Comparison of ENCODE assay signal across 17 mouse cellular contexts in genomic region chrX:109132463-109132862, GRCm38 (mm10).
"Had no signal": no experiment of that assay in that cellular context is flagged by ENCODE, and none has a peak within 500 bp of the region (broad histone marks: within the 10 kb centered on the region; RNA-seq: fewer than 3 reads in every experiment).

No protein-coding gene starts in this region.

- H3K9me3 ChIP-seq: liver, embryonic 13.5 days; liver, embryonic 15.5 days; megakaryocyte, embryonic 14.5 days; midbrain, embryonic 15.5 days; neural tube, embryonic 12.5 days had no signal

- H3K27ac ChIP-seq: liver, embryonic 13.5 days; liver, embryonic 15.5 days; macrophage; midbrain, embryonic 15.5 days; neural tube, embryonic 12.5 days had no signal

- DNase-seq: liver; liver, embryonic 13.5 days; liver, postnatal 0 days; lung, postnatal 10 days; right cerebral cortex, postnatal 25 days; right cerebral cortex, postnatal 4 days; spleen, adult 18-20 months; thymus, adult 18-20 months; thymus, postnatal 14 days; thymus, postnatal 36 days had no signal

- ATAC-seq: liver, postnatal 0 days; midbrain, embryonic 15.5 days had no signal

- H3K27me3 ChIP-seq: liver, embryonic 13.5 days; liver, embryonic 15.5 days; megakaryocyte, embryonic 14.5 days; midbrain, embryonic 15.5 days; neural tube, embryonic 12.5 days had no signal

- H3K36me3 ChIP-seq: liver, embryonic 13.5 days; liver, embryonic 15.5 days; midbrain, embryonic 15.5 days; neural tube, embryonic 12.5 days had no signal

- H3K9ac ChIP-seq: liver, embryonic 13.5 days; liver, embryonic 15.5 days; liver, postnatal 0 days; midbrain, embryonic 15.5 days; neural tube, embryonic 12.5 days had no signal

- H3K4me1 ChIP-seq: midbrain, embryonic 15.5 days; neural tube, embryonic 12.5 days had no signal

- H3K4me3 ChIP-seq: liver, embryonic 13.5 days; liver, embryonic 15.5 days; megakaryocyte, embryonic 14.5 days; midbrain, embryonic 15.5 days; neural tube, embryonic 12.5 days had no signal

- H3K4me2 ChIP-seq: liver, embryonic 11.5 days; liver, embryonic 13.5 days; liver, embryonic 15.5 days; midbrain, embryonic 11.5 days; midbrain, embryonic 15.5 days; neural tube, embryonic 12.5 days had no signal
